Mouse (Mus musculus) liver, embryonic 14.5 days (tissue): ENCODE results near the gene Gm20823. TPM values are rescaled to one million over a fixed set of nuclear protein-coding genes. Genes with fewer than 3 reads are reported as not detected.
"Not testable (repeated sequence)": the region's sequence is repeated elsewhere in the genome, so short reads cannot be mapped to it uniquely, and the experiment has no call there.

Experiments used
- ATAC-seq: fragments of 200-750 bp; cut with Nextera tagmentation; 2 replicates; pipeline ENCODE4 v1.8.0; 2017; ENCODE audit warnings: moderate number of reproducible peaks, mild to moderate bottlenecking, moderate library complexity; ENCODE audit not compliant: insufficient read depth
- DNase-seq, 3 experiments: peaks; one replicate each; pipeline ENCODE4 v3.0.0-alpha.2; 2012 to 2013; ENCODE audit warnings: low read depth in 3 of 3, low spot score in 3 of 3
- H3K27ac ChIP-seq: fragments of 300-500 bp; sonication (generic); 2 replicates; pipeline ENCODE4 v1.5.1; 2014; ENCODE audit warnings: moderate library complexity, mild to moderate bottlenecking, control low read depth, inconsistent platforms
- H3K27me3 ChIP-seq: fragments of 300-500 bp; sonication (generic); 2 replicates; pipeline ENCODE4 v1.6.1; 2014; ENCODE audit warnings: mild to moderate bottlenecking, low read length, moderate library complexity; ENCODE audit not compliant: control insufficient read depth, insufficient read depth
- H3K36me3 ChIP-seq: fragments of 300-500 bp; sonication (generic); replicated peaks from 2 replicates; pipeline ENCODE4 v1.6.1; 2014; ENCODE audit warnings: low read depth; ENCODE audit not compliant: control insufficient read depth, insufficient read depth
- H3K4me1 ChIP-seq, 2 experiments: fragments of 200-500 bp in 1 of 2; fragments of 300-500 bp in 1 of 2; sonication (generic) in 1 of 2; replicated peaks; 2 replicates each; pipeline ENCODE4 v1.6.1; 2012 to 2014; ENCODE audit warnings: antibody characterized with exemption in 1 of 2, inconsistent platforms in 1 of 2, low read length in 1 of 2; ENCODE audit not compliant: control insufficient read depth in 2 of 2, insufficient read depth in 2 of 2
- H3K4me2 ChIP-seq: fragments of 300-500 bp; sonication (generic); 2 replicates; pipeline ENCODE4 v1.6.1; 2014; ENCODE audit warnings: low read depth, mild to moderate bottlenecking, control low read depth, moderate library complexity
- H3K4me3 ChIP-seq, 2 experiments: fragments of 200-500 bp in 1 of 2; fragments of 300-500 bp in 1 of 2; sonication (generic) in 1 of 2; 2 replicates each; pipeline ENCODE4 v1.5.1; 2012 to 2014; ENCODE audit warnings: low read depth in 2 of 2, low read length in 2 of 2, mild to moderate bottlenecking in 2 of 2, control low read depth in 1 of 2, inconsistent platforms in 1 of 2, moderate library complexity in 1 of 2; ENCODE audit not compliant: insufficient read depth in 1 of 2
- H3K9ac ChIP-seq: fragments of 300-500 bp; sonication (generic); replicated peaks from 2 replicates; pipeline ENCODE4 v1.6.1; 2014; ENCODE audit warnings: mild to moderate bottlenecking, control low read depth, moderate library complexity
- H3K9me3 ChIP-seq: fragments of 300-500 bp; sonication (generic); 2 replicates; pipeline ENCODE4 v1.6.1; 2016; ENCODE audit warnings: low read length, mixed read lengths; ENCODE audit not compliant: control insufficient read depth
- WGBS: fragments of 180-500 bp; shearing (Covaris S2); extraction: QIAGEN DNeasy Blood & Tissue Kit; methylation state at CpG from one replicate; pipeline ENCODE4 v1.1.7; 2014; ENCODE audit not compliant: insufficient replicate concordance; 5-methylcytosine and 5-hydroxymethylcytosine counted together
- polyA plus RNA-seq, 2 experiments: library from polyadenylated mRNA; depleted of rRNA in 1 of 2; stranded (reverse) in 1 of 2; unstranded in 1 of 2; fragments of >200 nt; fragmentation: Nextera tagmentation in 1 of 2; extraction: Ambion mirVana in 1 of 2; gene quantifications; 2 replicates each; pipeline versions ENCODE4 v1.2.1 to v1.2.3; 2012 to 2014

Gene Gm20823
- not detected in 2 replicates for polyA plus RNA-seq (2012; rRNA removed)
- polyA plus RNA-seq (2014; fragmentation: Nextera tagmentation; extraction: Ambion mirVana), result not detected in 2 replicates

DNA sequence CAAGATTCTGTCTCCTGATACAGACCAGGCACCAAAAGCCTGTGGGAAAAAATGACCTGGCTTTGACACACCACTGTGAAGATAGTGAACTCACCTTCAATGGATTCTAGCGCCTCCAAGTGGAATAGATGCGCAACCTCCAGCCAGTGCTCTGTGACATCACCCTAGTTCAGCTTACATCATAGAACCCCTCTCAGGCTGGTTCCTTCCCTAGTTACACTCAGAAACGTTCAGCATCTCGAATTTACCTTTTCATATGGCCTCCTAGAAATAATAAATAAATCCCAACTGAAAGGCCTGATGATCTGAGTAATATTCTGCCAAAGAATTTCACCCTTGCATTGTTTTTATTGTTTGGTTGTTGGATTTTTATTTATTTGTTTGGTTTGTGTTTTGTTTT, at the start of gene Gm20823:
Gene Gm20823 (minus strand): TSS at position 101 of the 400 bp plus-strand sequence.
- not testable (repeated sequence) for H3K4me1 ChIP-seq, ATAC-seq, H3K9ac ChIP-seq, H3K36me3 ChIP-seq, H3K9me3 ChIP-seq, DNase-seq, H3K27ac ChIP-seq, H3K4me3 ChIP-seq, H3K27me3 ChIP-seq, H3K4me2 ChIP-seq
- no CpG with 5 or more reads among the region's 4 CpGs for WGBS
